Mouse (Mus musculus) stomach, postnatal 0 days (tissue): ENCODE results near the gene Dmp1.

Experiments
- CTCF ChIP-seq: IDR thresholded peaks from 2 replicates; pipeline ENCODE4 v1.5.1; 2016; ENCODE audit warnings: antibody characterized with exemption, low read depth, mild to moderate bottlenecking, moderate library complexity
- EP300 ChIP-seq: optimal IDR thresholded peaks from 2 replicates; pipeline ENCODE3; 2016; ENCODE audit warnings: antibody characterized with exemption

DNA sequence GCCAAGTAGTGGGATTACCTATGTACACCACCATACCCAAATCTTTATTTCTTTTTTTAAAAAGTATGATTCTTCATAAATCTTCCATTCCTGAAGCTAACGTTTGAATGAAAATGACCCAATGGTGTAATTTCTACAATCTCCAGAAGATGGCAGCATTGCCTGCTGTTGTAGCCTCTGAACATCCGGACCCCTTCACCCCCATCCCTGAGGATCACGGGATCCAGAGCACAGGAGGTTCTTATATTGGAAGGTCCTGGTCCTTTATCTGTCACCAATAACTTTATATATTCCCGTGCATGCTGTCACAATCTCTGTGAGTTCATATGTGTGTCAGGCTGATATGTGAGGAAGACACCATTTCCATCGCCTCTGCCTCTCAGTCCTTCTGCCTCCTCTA lies 16.5 kb downstream of the Dmp1 start:
- TF ChIP-seq CTCF, result peak; percentile 81
- no peak for TF ChIP-seq EP300
